Mouse (Mus musculus) monocyte, adult 2 months (primary cell): ENCODE measurements around the gene Eri3.
A peak's percentile ranks its signal among the peaks of the same experiment; 100 is the strongest.

ENCODE experiments used
- DNase-seq, 2 experiments: peaks; one replicate each; pipeline ENCODE4 v3.0.0; 2022; ENCODE audit warnings: low spot score in 2 of 2, low read depth in 1 of 2

Eri3 gene

DNA sequence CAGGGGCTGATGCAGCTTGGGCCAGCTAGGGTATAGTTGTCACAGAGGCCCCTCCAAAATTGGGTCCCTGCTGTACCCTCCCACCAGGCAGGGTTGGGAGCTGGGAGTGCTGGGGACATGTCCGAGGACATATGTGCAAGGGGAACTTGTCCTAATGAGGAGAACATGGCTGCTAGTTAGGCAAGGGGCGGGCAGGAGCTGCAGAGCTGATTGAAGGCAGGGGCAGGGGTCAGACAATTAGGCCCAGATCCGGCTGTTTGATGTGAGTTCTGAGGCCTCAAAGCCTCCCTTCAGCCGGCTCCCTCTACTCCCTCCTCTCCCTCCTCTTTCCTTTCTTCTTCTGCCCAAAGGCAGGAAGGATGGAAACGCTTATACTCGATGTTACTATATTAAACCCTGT lies 106.8 kb downstream of the Eri3 start:
- no peak for DNase-seq

DNA sequence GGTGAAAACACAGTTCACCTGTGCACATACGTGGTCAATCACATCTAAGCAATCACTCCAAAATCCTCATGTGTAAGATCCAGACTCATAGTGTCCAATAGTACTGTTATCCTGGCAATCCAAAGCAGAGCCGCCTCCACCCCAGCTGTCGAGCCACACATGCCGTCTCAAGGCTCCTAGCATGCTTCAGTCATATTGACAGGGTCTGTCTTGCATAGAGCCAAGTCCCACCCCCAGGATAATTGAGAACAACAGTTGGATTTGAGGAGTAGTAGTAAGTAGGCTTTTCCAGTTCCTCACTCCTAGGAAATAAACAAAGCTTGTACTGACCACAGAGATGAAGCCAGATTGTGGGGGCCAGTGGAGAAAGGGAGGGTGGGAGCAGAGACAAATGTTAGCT lies 107.5 kb downstream of the Eri3 start:
- DNase-seq = no peak

DNA sequence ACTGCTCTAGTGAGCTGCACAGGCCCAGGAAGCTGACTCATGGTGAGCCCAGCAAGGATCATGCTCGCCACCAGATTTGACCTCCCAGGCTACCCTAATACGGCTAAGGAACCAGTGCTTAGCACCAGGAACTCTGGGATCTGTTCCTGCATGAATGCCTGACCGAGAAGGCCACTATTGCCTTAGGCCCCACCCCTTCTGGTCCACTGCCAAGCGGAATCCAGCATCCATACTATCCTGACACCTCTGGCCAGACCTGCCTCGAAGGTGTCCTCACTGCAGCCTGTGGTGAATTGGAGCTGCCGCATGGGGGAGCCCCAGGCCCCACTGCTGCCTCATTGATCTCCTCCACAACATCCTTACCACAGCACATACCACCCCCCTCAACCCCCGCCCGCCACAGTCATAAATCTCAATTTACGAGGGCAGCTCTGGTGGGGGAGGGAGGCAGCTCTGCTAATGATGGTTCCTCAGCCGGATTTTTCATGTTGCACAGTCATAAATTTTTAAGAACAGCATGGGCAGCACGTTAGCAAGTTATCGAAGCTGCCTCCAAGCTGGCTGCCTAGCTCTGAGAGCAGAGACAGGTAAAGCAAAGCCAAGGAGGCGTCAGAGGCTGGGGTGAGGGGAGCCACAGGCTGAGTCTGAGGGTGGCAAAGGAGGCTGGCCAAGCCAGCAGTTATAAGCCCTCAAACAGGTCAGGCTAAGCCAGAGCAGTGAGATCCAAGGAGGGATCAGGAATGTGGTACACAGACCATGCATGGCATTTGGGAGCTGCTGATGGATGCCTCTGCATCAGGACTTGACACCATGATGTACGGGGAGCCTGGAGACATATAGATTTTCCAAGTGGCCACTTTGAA lies 108.6 kb downstream of the Eri3 start:
- DNase-seq = no peak

DNA sequence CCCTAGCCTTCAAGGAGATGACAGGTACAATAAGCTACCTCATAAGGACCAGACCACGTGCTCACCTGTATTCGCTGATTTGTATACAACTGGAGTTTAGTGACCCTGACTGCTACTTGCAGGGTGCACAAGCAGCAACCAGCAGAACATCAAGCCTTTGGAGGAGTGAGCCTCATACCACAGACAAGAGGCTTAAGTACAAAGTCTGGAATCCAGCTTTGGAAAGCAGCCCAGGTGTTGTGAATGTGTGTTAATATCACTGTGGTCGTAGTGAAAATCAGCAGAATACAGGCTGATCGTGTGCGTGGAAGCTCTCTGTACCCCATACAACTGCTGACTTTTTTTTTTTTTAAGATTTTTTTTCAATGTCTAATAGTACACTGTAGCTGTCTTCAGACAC lies 109.8 kb downstream of the Eri3 start:
- no peak for DNase-seq

DNA sequence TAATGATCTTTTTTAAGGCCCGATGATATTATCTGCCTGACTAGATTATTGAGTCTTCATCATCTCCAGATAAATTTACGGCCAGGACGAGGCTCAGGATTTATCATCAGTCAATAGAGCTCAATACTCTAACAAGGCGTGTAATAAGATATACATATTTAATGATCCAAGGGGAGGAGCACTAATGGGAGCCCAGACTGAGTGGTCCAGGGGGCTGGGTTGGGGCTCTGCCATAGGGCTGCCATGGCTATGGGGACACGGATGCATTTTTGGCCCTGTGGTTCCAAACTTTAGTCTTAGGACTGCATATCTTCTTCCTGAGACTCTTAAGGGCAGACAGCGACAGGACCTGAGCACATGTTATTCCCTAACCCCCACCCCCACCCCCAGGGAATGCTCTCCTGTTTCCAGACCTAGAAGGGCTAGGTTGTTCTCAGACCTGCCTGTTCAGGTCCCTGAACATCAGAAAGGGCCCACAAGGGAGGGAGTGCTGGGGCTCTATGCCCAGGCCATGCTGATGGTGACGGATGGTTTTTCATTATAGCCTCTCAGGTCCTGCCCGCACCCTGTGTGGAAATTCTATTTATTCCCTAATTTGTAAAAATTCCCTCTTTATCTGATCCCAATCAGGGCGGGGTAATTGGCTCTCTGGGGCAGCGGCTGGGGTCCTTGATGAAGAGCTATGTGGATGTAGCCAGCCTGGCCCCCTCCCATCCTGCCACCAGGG lies 114.4 kb downstream of the Eri3 start:
- DNase-seq = no peak

DNA sequence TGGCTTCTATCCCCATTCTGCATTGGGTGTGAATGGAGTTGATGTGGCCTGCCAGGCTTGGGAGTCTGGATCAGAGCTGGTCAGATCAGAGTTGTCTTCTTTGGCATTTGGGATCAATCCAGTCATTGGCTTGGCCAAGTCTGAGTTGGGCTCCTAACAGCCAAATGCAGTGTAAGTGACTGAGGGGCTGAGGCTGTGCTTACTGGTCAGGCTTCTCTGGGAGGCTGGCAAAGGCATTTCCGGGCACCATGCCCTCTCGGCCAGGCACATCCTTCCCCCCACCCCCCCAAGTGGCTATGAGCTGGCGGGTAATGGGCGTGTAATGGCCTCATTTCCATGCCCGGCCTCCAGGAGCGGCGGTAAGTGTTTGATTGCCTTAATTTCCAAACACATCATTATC lies 115.4 kb downstream of the Eri3 start:
- no peak for DNase-seq

DNA sequence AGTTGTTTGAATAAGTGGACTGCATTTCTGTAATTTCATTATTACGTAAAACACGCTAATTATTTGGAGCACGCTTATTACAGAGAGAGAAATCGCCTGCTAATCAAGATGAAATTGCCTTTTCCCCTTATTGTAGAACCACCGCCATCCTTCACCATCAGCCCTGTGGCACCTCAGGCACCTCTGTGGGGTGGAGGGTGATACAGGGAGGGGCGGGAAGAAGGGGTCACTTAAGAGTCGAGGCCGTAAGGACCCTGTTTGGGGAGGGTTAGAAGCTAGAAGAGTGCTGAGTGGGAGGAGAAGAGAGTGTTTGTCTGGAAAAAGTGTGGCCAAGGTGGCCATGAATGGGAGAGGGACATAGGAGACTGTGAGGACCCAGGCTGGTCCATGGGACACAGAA lies 115.9 kb downstream of the Eri3 start:
- no peak for DNase-seq

DNA sequence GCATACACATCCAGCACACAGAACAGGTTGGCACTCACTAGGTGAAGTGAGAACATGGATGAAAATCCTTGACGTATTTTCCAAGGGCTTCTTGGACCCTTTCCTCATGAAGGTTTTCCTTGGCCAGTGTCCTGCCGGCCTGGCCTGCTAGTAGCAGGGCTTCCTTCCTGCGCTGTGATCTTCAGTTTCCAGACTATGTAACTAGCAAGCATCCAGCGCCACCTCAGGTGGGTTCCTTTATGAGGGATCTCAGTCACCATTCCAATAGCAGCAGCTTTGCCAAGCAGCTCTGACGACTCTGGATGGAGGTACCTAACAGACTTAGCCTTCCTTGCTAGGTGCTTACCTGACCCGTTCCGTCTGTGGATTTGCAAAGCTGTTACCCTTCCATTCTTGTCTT lies 119.7 kb downstream of the Eri3 start:
- no peak for DNase-seq

DNA sequence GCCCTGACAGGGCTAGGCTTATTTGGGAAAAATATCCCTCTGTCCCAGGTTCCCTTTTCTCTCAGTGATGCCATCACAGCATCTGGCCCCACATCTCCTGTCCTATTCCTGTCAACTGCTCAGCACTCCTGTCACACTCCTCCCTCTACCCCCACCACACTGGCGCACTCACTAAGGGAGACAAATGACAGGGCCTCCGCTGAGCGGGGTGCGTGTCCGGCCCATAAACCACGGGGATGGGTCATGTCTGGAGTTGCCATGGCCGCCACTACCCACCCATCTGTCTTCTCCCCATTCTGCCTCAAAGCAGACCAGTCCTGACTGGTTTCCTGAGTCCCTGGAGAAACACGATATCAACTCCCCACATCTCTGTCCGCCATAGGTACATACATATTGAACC lies 121.9 kb downstream of the Eri3 start:
- DNase-seq = no peak

DNA sequence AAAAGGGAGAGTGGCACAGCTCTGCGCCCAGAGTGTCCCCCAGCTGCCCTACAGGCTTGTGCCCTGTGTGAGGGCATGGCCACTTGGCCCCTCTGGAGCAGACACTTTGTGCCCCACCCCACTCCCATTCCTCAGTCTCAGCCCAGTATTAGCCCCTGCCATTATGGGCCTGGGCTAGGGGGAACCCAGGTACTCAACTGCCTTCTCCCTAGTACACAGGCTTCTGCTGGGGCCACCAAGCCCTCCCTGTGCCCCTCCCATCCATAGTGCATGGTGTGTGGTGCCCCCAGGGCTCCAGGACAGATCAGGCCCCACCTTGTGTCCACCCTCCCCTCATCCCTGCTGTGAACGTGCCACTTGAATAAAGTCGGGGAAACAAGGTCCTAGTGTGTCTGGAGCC lies 123.7 kb downstream of the Eri3 start:
- DNase-seq = no peak

DNA sequence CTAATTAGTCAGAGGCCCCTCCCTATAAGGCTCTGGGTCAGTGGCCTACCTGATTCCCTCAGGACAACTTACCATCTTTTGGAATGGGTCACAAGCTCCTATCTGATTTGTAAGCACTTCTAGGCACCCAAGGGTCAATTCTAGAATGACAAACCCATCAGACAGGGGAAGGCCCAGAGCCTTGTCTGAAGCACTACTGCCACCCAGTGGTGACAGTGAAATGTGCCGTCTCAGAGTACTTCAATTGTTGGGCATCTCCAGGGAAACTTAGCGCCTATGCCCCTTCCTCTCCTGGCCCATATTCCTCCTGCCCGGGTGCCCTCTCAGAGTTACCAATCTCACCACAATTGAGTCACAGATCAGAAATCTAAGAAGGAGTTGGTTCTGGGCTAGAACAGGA lies 126.7 kb downstream of the Eri3 start:
- peak in 1 of 2 experiments; percentile 44 for DNase-seq

DNA sequence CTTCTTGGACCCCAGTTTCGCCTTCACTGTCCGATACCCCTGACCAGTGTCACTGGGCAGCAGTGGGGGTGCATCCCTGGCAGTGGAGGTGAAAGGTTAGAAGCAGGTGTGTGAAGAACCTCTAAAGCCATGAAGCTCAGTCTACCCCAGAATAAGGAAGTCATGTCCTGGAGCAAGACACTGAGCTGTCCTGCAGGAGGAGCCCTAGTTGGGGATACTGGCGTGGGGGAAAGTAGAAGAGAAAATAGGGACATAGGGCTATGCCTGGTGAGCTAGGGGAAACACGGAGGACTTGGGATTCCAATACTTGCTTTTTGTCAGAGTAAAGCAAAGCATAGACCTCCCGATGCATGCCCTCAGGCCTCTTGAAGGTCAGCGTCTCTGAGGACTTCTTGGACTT lies 130.8 kb downstream of the Eri3 start:
- DNase-seq = no peak

DNA sequence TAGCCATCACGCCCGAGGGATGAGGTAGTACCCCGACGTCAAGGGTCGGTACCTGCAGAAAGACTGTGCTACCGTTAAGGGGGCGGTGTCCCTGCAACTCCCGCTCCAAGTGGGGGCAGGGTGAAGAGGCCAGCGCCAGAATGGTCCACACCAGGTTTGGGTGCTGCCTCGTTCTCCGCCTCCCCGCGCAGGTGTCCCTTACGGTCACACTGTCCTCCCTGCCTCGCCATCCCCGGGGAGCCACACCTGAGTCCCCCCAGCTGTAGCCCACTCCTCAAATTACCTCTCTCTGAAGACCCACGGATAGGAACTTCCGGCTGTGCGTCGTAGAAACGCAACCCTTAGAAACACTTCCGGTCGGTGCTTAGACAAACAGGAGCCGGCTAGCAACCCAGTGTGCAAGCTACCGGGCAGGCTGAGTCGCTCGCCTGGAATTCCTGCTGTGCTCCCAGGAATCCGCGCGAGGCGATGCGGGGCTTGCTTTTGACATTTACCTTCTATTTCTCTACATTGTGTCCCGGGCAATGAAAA lies 131.8 kb downstream of the Eri3 start, which contains the start of gene Dmap1:
Dmap1 (minus strand) TSS at position 343 of the 531 bp plus-strand sequence.
- DNase-seq = peak; percentile 23 to 58

DNA sequence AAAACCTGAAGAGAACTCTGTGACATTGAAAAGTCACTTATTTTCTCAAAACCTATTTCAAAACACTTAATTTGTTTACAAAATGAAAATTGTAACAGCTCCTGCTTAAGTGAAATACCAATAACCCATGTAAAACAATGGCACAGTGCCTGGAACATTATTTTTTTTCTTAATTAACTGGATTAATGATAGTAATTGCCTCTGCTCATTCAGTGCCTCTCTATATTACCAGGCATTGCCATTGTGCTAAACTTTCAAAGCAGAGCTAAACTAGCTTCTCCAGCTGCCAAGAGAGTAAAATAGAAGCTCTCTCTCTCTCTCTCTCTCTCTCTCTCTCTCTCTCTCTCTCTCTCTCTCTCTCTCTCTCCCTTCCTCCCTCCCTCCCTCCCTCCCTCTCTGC lies 132.3 kb downstream of the Eri3 start:
- no peak for DNase-seq

DNA sequence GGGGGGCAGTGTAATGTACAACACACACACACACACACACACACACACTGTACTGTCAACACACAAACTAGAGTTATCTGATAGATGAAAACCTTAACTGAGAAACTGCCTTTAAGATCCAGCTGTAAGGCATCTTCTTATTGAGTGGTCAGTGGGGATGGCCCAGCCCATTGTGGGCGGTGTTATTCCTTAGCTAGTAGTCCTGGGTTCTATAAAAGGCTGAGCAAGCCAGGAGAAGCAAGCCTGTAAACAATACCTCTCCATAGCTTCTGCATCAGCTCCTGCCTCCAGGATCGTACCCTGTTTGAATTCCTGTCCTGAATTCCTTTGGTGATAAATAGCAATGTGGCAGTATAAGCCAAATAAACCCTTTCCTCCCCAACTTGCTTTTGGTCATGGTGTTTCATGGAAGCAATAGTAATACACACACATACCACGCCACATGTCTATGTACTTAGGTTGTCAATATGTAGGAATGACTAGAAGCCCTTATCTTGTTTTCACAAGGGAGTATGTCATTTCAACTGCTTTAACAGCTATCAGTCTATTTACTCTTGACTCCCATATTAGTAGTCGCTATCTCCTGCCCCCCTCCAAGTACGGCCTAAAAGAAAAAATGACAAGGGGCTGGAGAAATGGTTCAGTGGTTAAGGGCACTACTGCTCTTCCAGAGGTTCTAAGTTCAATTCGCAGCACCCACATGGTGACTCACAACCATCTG lies 133.0 kb downstream of the Eri3 start:
- no peak for DNase-seq

DNA sequence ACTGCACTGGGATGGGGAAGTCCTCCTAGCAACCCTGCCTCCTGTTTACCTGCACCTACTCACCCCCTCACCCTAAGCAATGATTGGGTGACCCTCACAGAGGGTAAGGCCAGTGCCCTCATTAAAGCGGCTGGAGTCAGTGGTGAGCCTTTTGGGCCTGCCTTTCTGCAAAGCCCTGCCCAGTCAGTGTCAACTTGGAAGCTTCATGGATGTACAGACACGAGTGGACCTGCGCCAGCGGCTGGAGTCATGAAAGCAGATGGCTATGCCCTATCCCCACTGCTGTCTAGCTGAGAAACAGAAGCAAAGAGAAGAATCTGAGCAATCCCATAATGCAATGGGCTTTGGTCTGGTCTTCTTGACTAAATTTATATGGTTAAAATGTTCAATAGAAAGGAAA lies 136.2 kb downstream of the Eri3 start:
- no peak for DNase-seq

DNA sequence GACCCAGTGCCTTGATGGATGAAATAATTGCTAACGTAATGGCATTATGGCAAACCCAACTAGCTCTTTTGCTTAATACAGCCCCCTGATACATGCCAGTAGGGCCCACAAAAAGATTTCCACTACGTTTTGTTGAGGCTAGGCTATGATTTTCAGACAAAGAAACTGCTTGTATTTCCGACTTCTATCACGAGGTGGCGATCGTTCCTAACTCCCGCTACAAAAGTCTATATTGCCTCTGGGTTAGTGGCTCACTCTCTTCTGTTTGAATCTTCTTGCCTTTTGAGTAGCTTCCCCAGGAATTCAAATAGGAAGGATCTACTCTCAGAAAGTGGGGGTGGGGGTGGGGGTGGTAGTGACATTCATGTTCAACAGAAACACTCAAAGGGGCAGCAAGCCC lies 155.2 kb downstream of the Eri3 start:
- no peak for DNase-seq

DNA sequence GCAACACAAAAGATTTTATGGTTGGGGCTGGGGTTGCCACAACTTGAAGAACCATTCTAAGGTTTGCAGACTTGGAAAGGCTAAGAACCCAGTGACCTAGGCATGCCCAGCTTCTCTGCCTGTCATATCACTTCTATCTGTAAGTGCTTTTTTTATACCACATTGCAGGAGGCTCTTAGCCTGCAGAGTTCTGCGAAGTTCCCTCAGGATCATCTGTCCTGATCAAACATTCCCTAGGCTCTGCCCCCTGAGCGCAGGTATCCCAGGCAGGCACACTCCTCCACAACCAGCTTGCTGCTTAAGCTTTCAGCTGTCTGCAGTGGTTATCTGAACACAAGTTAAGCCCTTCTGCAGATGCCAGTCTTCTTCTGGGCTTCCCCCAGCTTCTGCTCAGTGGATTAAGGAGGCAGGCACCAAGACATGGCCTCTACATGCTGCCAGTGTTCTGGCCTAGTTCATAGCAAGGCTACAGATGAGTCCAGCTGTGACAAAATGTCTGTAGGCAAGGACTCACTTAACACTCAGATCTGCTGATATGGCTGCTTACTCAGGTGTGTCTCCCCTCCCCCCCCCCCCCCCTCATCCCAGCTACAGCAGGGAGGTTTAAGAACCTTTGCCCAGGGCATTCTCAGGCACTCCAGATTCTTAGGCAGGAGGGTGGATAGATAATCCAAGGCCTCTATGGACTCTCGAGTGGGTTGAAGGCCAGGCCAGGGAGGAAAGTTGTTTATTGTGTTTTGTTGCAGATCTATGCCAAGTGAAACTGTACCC lies 158.8 kb downstream of the Eri3 start:
- DNase-seq = no peak

DNA sequence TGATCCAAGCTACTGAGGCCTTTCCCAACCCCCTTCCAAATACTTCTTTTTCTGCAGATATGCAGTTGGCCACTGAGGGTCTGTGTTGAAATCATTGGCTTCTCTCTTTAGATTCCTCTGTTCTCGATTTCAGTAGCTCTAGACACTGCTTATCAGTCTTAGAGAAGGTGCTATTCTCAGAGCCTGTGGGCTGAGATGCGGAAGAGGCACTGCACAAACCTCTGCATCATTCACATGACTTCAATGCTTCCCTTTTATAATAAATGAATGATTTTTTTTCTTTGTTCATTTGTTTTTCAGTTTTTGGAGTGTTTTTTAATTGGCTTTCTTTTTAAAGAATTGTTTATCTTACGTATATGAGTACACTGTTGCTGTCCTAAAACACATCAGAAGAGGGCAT lies 162.1 kb downstream of the Eri3 start:
- DNase-seq = no peak

DNA sequence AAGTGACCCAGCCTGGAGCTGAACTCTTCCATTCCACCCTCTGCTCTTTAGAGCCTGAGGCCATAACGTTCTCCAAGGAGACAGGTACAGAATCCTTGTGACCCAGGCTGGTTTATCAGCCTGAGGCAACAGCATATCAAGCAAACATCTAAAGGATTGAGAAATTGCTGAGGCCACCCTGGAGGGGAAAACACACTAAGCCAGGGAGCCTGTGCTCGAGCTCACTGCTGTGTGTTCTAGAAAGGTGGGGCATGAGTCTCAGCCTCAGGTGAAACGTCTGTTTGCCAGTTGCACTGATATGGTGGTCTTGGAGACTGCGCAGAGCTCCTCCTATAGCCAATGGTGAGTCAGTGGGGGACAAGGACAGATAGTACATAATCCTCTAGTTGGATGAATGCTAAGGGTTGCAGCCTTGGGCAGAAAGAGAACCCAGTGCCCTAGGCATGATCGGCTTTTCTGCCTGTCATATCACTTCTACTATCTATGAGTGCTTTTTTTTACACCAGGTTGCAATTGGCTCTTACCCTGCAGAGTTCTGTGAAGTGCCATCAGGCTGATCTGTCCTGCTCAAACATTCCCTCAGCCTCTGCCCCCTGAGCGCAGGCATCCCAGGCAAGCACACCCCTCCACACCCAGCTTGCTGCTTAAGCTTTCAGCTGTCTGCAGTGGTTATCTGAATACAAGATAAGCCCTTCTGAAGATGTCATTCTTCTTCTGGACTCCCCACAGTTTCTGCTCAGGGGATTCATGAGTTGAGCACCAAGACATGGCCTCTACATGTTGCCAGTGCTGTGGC lies 163.3 kb downstream of the Eri3 start:
- DNase-seq = no peak
